Mouse (Mus musculus): ENCODE measurements around the gene Skap1. TPM values are rescaled to one million over a fixed set of nuclear protein-coding genes. Genes with fewer than 3 reads are reported as not detected.

Gene Skap1
- polyA plus RNA-seq, 1 experiment from 2014 or later, result 2.8 TPM

GRCm38 (mm10) chr11:96576491-96577427, 112.4 kb downstream of the Skap1 start:
- 15% methylated on average over 14 of the region's 14 CpGs for WGBS
- Histone ChIP-seq H3K4me3 (no peak overlapping the region), H3K9ac (no peak overlapping the region), H3K36me3 (no peaks in the 10 kb centered on the region), H3K27me3 (replicated peaks) (no peaks in the 10 kb centered on the region), H3K9me3 (no peaks in the 10 kb centered on the region), H3K4me2 (replicated peaks) (peak overlapping the region; percentile 37), H3K27ac (peak overlapping the region; percentile 77), H3K4me1 (peaks cover 46% of the 10 kb centered on the region)
- 0 out of 2 replicates have a peak, but pooled peaks have one; percentile 54 for ATAC-seq (ENCODE audit: low FRiP score, low read depth)

- Histone ChIP-seq H3K4me3 (peak overlapping the region; percentile 16; the same call in 1 of the 2 replicates), H3K9ac (peak overlapping the region; percentile 29; the same call in 1 of the 2 replicates), H3K27ac (peak overlapping the region; percentile 86), H3K4me1 (peaks cover 52% of the 10 kb centered on the region), H3K36me3 (no peaks in the 10 kb centered on the region), H3K27me3 (replicated peaks) (no peaks in the 10 kb centered on the region), H3K9me3 (no peaks in the 10 kb centered on the region), H3K4me2 (replicated peaks) (peak overlapping the region; percentile 46)
- ATAC-seq (ENCODE audit: low FRiP score, low read depth), result peak; percentile 80
- 3% methylated on average over 25 of the region's 25 CpGs for WGBS
Measured at GRCm38 (mm10) chr11:96578551-96579283, 114.3 kb downstream of the Skap1 start.

- peaks cover 43% of the 10 kb centered on the region for H3K4me1 ChIP-seq
- no peaks in the 10 kb centered on the region for H3K36me3 ChIP-seq
- H3K9ac ChIP-seq, result no peak overlapping the region
- no peaks in the 10 kb centered on the region for H3K9me3 ChIP-seq
- WGBS, result 17% methylated on average over 10 of the region's 10 CpGs
- peak; percentile 68 for ATAC-seq (ENCODE audit: low FRiP score, low read depth)
- peak overlapping the region; percentile 38 for H3K27ac ChIP-seq
- peak overlapping the region; percentile 18; the same call in 1 of the 2 replicates for H3K4me2 ChIP-seq (replicated peaks)
- no peaks in the 10 kb centered on the region for H3K27me3 ChIP-seq (replicated peaks)
- no peak overlapping the region for H3K4me3 ChIP-seq
Measured at GRCm38 (mm10) chr11:96581604-96582384, 117.4 kb downstream of the Skap1 start.

GRCm38 (mm10) chr11:96582595-96582994, 118.2 kb downstream of the Skap1 start:
- Histone ChIP-seq H3K4me2 (replicated peaks) (peak overlapping the region; percentile 9; the same call in 1 of the 2 replicates), H3K27me3 (replicated peaks) (no peaks in the 10 kb centered on the region), H3K36me3 (no peaks in the 10 kb centered on the region), H3K9ac (0 out of 2 replicates have a peak overlapping the region, but pooled peaks have one; percentile 29), H3K27ac (no peak overlapping the region), H3K4me3 (no peak overlapping the region), H3K9me3 (no peaks in the 10 kb centered on the region), H3K4me1 (peaks cover 37% of the 10 kb centered on the region)
- ATAC-seq (ENCODE audit: low FRiP score, low read depth), result peak; percentile 19; the same call in 1 of the 2 replicates
- WGBS, result 11% methylated on average over 10 of the region's 10 CpGs

- WGBS, result 85% methylated on average over 3 of the region's 3 CpGs
- Histone ChIP-seq H3K4me3 (no peak overlapping the region), H3K9ac (no peak overlapping the region), H3K9me3 (no peaks in the 10 kb centered on the region), H3K27ac (no peak overlapping the region), H3K4me1 (peaks cover 15% of the 10 kb centered on the region), H3K27me3 (replicated peaks) (no peaks in the 10 kb centered on the region), H3K4me2 (replicated peaks) (no peak overlapping the region), H3K36me3 (no peaks in the 10 kb centered on the region)
- ATAC-seq (ENCODE audit: low FRiP score, low read depth), result no peak
Measured at GRCm38 (mm10) chr11:96589828-96590227, 125.4 kb downstream of the Skap1 start.

GRCm38 (mm10) chr11:96595890-96596289, 131.5 kb downstream of the Skap1 start:
- Histone ChIP-seq H3K9me3 (no peaks in the 10 kb centered on the region), H3K4me2 (replicated peaks) (peak overlapping the region; percentile 56), H3K36me3 (no peaks in the 10 kb centered on the region), H3K27ac (peak overlapping the region; percentile 91), H3K27me3 (replicated peaks) (no peaks in the 10 kb centered on the region), H3K4me1 (peaks cover 31% of the 10 kb centered on the region), H3K4me3 (peak overlapping the region; percentile 22; the same call in 1 of the 2 replicates), H3K9ac (peak overlapping the region; percentile 58)
- no peak for ATAC-seq (ENCODE audit: low FRiP score, low read depth)
- WGBS, result 17% methylated on average over 12 of the region's 12 CpGs

- H3K36me3 ChIP-seq, result no peaks in the 10 kb centered on the region
- WGBS, result 5% methylated on average over 6 of the region's 6 CpGs
- H3K27ac ChIP-seq, result peak overlapping the region; percentile 91; the same call in 1 of the 2 replicates
- peak overlapping the region; percentile 56 for H3K4me2 ChIP-seq (replicated peaks)
- H3K27me3 ChIP-seq (replicated peaks), result no peaks in the 10 kb centered on the region
- H3K9me3 ChIP-seq, result no peaks in the 10 kb centered on the region
- H3K4me1 ChIP-seq, result peaks cover 31% of the 10 kb centered on the region
- peak overlapping the region; percentile 58; the same call in 1 of the 2 replicates for H3K9ac ChIP-seq
- H3K4me3 ChIP-seq, result 0 out of 2 replicates have a peak overlapping the region, but pooled peaks have one; percentile 22
- 0 out of 2 replicates have a peak, but pooled peaks have one; percentile 37 for ATAC-seq (ENCODE audit: low FRiP score, low read depth)
Measured at GRCm38 (mm10) chr11:96596301-96596700, 131.9 kb downstream of the Skap1 start.

- Histone ChIP-seq H3K9ac (no peak overlapping the region), H3K27me3 (replicated peaks) (no peaks in the 10 kb centered on the region), H3K27ac (no peak overlapping the region), H3K4me3 (no peak overlapping the region), H3K36me3 (no peaks in the 10 kb centered on the region), H3K4me2 (replicated peaks) (no peak overlapping the region), H3K9me3 (no peaks in the 10 kb centered on the region), H3K4me1 (no peaks in the 10 kb centered on the region)
- ATAC-seq (ENCODE audit: low FRiP score, low read depth), result no peak
- 71% methylated on average over 3 of the region's 3 CpGs for WGBS
Measured at GRCm38 (mm10) chr11:96602806-96603205, 138.4 kb downstream of the Skap1 start.

GRCm38 (mm10) chr11:96604306-96604705, 139.9 kb downstream of the Skap1 start:
- Histone ChIP-seq H3K27ac (no peak overlapping the region), H3K4me2 (replicated peaks) (no peak overlapping the region), H3K9me3 (no peaks in the 10 kb centered on the region), H3K4me3 (no peak overlapping the region), H3K9ac (no peak overlapping the region), H3K4me1 (no peaks in the 10 kb centered on the region), H3K36me3 (no peaks in the 10 kb centered on the region), H3K27me3 (replicated peaks) (no peaks in the 10 kb centered on the region)
- WGBS, result 73% methylated on average over 6 of the region's 6 CpGs
- no peak for ATAC-seq (ENCODE audit: low FRiP score, low read depth)

- no peak overlapping the region for H3K9ac ChIP-seq
- 0 out of 2 replicates have a peak, but pooled peaks cover 2% of the 10 kb centered on the region for H3K9me3 ChIP-seq
- H3K36me3 ChIP-seq, result no peaks in the 10 kb centered on the region
- no peak overlapping the region for H3K4me2 ChIP-seq (replicated peaks)
- no peak overlapping the region for H3K4me3 ChIP-seq
- ATAC-seq (ENCODE audit: low FRiP score, low read depth), result no peak
- no peaks in the 10 kb centered on the region for H3K4me1 ChIP-seq
- H3K27ac ChIP-seq, result no peak overlapping the region
- WGBS, result 74% methylated on average over 7 of the region's 7 CpGs
- H3K27me3 ChIP-seq (replicated peaks), result no peaks in the 10 kb centered on the region
Measured at GRCm38 (mm10) chr11:96604751-96605450, 140.5 kb downstream of the Skap1 start.

- Histone ChIP-seq H3K27ac (no peak overlapping the region), H3K9me3 (0 out of 2 replicates have a peak, but pooled peaks cover 5% of the 10 kb centered on the region), H3K9ac (no peak overlapping the region), H3K27me3 (replicated peaks) (no peaks in the 10 kb centered on the region), H3K4me1 (no peaks in the 10 kb centered on the region), H3K4me3 (no peak overlapping the region), H3K4me2 (replicated peaks) (no peak overlapping the region), H3K36me3 (no peaks in the 10 kb centered on the region)
- 93% methylated on average over 6 of the region's 6 CpGs for WGBS
- no peak for ATAC-seq (ENCODE audit: low FRiP score, low read depth)
Measured at GRCm38 (mm10) chr11:96605516-96605915, 141.1 kb downstream of the Skap1 start.
